Mouse (Mus musculus) thymus, postnatal 36 days (tissue): Measurements from ENCODE around the gene Pitpnm3.

ENCODE experiments used
- DNase-seq, 2 experiments: peaks; one replicate each; pipeline ENCODE4 v3.0.0; 2022; ENCODE audit warnings: mixed read lengths in 2 of 2

The Pitpnm3 gene

DNA sequence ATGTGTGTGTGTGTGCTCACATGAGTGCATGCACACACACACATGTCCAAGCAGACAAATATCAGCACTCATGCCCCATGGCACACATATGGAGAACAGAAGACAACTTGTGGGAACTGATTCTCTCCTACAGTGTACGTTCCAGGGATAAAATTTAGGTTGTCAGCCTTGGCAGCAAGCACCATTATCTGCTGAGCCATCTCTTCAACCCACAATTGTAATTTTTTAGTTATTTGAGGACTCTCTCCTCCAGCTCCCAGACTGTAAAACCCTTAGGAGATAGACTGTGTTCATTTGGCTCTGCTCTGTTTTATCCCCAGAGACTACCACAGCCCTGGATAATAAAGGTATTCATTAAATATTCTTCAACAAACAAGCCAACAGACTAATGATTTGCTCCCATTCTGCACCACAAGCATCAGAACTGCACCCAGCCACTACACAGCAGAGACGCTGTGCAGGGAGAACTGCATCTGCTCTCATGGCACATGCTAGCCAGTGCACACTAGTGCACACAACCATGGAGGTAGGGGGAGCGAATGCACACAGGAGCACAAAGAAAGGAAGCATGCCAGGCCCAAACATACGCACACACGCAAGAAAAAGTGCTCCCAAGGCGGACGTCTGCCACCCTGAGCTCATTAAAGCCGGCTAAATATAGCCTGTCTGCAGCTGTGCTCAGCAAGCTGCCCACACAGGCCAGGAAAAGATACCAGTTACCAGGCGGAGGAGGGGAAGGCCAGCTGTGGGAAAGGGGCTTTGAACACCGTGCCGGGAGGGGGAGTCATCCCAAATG is 49.1 kb downstream of the Pitpnm3 start:
- no peak for DNase-seq

DNA sequence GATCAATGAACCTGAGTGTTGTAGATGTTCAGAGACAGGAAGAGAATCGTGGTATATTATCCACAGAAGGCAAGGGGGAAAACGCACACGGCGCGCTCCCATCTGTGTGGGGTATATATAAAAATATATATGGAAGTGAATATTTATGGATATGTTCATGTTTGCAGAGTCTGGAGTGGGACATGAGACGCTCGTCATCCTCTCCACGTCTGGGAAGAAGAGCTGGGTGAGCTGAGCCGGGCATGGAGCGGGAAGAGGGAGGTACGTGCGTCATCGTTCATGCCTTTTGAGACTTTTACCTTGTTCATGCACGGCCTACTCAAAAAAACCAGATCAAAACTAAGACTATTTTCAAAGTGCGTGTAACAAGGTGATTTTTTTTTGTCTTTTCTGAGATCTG is 51.2 kb downstream of the Pitpnm3 start:
- DNase-seq: no peak

DNA sequence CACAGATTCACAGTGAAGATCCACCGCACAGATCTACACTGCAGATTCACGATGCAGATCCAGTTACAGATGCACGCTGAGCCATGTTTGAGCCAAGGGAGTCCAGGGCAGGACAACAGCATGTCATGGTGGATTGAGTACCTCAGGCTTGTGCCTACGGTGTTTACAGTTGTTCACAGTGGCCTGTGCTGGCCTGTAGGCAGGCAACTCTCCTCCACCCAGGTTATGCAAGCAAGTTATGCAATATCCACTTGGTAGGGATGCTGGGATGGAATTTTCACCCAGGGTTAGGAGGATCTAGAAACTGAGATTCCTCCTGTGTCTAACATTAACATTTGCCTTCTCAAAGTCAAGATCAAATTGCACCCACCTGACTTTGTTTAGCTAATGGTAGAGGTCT is 53.0 kb downstream of the Pitpnm3 start:
- no peak for DNase-seq

DNA sequence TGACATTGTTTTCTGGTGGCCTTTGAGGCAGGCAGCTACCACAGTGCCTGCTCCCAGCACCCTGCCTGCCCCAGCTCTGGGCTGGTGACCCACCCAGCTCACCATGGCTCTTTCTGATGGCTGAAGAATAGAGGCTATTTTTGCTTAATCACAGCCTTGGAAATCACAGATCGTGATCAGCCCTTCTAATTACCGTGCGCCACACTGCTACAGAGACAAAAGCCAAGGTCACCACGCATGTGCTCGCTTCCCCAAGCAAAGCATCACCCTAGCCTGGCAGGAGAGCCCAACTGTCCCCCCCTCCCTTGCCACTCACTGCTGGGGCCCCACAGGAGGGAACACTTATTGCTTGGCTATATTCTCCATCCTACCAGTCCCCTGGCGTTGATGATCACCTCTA is 55.1 kb downstream of the Pitpnm3 start:
- DNase-seq: no peak

DNA sequence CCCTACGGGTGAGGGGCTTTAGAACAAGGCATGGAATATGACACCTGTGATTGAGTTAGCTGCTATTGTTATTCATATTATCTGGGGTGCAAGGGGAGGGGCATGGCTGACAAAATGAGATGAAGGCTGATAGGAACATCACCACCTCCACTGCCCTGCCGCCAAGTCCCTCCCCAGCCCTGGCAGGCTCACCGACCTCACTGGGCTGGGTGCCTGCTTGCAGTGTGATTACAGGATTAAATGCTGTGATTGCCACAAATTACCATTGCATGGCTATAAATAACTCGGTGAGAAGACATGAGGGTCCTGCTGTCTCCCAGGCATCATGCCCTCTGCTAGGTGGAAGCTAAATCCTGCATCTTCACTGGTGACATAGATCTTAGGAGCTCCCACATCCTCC is 56.9 kb downstream of the Pitpnm3 start:
- no peak for DNase-seq

DNA sequence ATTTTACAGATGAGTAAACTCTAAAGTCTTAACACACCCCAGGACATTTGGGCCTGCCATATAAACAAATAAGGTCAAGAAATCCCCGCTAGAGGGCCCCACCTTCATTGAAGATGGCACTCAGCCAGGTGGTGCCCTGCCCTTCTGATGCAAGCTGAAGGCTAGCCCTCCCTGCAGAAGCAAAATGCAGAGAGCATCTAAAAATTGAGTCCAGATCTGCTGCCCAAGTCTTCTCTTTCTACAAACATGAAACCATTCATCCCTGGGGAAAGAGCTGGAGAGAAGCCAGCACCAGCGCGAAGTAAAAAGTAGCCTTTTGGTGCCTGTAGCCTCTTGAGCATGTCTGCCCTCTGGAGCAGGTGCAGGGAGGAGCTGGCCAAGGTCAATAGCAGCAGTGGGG is 57.5 kb downstream of the Pitpnm3 start:
- no peak for DNase-seq

DNA sequence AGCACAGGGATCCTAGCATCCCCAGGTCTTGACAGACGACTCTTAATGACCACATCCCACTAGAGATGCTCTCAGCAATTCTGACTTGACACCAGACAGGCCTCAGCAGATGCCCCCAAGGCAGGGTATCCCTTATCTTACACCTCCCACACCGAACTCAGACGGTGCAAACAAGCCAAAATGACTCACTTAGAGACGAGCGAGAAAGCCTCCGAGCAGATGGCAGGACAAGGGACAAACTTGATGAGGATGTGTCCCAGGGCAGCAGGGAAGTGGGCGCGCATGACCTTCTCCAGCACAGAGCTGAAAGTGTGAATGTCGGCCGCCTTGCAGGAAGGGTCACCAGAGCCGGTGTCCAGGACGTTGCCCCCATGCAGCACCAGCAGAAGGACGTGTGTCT is 61.3 kb downstream of the Pitpnm3 start:
- no peak for DNase-seq

DNA sequence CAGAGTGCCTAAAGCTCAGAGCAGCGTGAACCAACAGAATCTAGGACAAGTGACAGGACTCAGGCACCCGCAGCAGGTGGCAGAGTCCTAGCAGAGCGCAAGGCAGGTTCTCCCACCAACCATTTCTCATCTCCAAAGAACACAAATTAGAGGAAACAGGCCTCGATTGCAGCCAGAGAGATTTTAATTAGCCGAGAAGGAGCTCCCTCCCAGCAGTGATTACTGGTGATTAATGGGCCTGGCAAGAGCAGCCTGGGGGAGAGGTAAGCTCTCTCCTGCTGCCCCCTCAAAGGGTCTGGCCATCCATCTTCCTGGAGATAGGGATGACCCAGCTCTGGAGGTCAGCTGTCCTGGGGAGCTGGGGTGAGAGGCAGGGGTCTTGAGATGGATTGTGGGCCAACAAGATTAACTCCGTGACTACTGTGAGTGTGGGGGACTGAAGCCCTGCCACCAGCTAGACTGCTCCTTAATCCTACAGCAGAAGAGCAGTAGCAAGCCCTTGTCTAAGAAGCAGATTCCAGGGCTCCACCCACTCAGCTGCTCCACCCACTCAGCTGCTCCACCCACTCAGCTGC is 63.2 kb downstream of the Pitpnm3 start:
- no peak for DNase-seq

DNA sequence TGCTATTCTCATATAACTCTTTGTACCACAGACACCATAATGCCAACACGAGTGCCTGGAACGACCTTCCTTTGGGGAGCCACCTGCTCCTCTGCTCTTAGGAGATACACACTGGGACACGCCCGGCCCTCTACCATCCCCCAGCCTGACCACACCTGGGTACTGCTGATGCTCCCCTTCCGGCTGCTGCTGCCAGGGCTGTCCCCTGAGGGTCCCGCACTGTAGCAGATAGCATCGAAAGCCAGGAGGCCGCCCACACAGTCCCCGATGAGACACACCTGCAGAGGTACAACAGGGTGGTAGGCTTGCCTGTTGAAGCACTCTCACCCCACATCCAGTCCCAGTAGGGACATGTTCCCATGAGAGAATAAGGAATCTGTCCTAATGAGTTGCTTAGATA is 64.8 kb downstream of the Pitpnm3 start:
- no peak for DNase-seq

DNA sequence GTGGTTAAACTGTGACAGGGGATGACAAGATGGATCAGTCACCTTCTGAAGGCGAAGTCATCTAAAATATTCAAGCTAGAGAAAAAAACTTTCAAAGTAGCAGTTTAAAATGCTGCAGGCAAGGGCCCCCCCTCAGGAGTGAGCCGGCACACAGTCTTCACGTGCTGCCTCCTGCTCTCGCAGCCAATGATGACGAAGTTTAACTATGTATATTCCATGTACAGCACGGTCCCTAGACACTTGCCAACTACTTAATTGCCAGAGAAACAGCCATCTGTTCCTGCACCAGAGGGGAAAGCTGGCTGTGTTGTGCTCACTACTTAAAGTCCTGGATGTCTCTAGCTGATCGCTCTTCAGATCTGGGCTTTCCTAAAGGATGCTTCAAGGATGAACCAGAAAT is 67.6 kb downstream of the Pitpnm3 start:
- no peak for DNase-seq

DNA sequence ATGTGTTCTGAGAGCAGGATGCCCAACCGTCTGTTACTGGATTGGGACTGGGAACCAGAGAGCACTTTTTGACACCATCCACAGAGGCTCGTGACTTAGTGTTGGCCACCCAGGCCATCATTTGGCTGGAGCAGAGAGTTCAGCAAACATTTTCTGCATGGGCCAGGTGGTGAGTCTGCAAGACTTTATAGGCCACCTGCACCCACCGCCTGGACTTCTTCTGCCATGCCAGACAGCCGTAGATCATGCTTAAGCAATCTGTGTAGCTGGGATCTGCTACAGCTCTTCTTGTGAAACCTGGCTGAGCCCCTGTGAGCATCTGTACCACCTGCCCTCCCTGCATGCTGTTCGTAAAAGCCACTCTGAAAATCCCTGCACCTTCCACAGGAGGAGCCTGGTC is 68.3 kb downstream of the Pitpnm3 start:
- DNase-seq: no peak

DNA sequence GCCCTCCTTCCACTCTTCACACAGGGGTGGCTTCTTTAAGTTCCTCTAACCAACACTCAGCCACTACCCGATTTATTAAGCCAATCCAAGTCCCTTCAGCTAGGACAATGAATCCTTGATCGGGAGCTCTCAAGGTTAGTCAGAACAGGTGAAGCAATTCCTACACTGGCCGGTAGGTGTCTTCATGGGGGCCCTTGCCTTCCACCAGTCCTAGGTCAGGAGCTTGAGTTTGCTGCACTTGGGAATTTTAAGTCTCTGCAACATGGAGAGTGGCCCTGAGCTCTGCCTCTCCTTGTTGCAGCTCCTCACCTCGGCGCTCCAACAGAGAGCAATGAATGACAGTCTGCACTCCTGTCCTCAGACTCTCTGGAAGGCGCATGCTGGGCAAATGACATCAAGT is 69.2 kb downstream of the Pitpnm3 start:
- DNase-seq: no peak

DNA sequence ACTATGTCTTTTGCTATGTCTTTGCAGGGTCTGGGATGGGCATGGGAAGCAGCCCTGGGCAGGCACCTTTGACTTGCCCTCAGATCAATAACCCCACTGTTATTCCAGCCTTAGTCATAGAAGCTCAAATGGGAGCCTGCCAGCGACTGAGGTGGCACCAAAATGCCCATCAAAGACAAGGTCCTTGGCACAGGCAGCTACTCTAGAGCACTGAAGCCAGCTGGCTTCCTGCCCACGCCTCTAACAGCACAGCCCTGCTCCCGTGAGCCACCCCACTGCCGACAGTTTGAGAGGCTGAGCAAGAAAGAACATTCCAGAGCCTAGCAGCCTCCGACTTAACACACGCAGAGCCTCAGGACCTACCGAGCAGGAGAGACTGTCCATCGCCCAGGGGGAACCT is 70.5 kb downstream of the Pitpnm3 start:
- DNase-seq: no peak

DNA sequence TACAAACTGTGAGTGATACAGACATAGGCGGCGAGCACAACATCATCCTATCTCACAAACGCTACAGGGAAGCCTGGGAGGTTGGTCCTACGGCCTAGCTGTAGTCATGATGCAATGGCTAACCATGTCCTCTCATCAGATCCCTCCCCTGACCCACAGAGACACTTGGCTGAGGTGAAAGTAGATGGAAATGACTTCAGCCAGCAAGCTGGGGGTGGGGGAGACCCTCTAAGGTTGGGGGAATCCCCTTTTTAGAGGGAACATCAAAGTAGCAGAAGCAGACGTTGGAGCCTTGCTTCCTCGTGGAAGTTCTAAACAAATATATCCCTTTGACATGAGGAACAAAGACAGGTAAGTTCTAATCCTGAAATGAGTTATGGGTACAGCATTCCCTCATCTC is 71.2 kb downstream of the Pitpnm3 start:
- DNase-seq: no peak

DNA sequence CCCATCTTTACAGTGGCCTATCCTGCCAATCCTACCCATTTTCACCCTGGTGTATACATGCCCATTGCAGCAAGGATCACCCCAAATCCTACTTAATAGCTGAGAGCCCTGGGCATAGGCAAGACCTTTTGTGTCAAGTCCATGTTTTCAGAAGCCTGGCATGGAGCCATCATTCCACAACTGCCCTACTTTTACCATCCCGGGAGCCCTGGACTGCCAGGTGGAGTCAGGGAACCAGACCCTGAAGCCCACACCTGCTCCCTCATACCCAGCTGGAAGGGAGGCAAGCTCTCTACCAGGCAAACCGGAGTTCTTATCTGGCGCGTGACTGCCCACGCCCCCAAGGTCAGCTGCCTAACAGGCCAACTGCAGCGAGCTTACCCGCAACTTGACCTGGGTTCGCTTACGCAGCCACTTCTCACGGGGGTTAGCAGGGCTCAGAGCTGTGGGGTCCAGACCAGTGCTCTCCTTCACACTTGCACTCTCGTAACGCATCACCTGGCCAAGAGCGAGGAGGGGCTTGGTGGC is 74.4 kb downstream of the Pitpnm3 start:
- DNase-seq: no peak

DNA sequence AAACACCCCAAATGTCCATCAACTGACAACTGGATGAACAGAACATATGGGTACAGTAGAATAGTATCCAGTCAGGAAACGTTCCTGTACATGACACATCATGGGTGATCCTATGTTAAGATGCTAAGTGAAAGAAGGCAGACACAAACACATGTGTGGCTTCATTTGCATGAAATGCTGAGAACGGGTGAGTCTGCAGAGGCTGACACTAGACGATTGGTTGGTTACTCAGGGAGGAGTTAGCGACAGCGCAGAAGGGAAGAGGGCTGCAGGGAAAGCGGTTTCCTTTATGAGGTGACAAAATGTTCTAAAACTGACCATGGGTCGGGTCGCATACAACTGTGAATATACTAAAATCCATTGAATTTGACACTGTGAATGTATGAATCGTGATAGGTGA is 75.2 kb downstream of the Pitpnm3 start:
- no peak for DNase-seq

DNA sequence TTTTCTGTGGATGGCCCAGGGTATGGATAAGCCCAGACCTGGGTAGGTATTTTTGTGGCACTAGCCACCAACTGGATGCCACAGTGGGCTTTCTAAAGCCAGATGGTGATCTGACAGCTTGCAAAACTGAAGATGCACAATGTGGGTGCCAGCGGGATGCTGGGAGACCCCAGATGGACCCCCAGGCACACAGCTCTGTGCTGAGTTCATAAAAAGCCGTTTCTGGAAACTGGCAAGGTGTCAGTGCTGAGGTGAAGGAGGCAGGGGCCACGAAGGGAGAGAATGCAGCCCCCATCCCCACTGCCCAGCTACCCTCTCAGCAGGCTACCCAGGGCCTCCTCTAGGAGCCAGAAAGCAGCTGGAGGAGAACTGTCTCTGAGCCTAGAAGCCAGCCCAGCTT is 78.4 kb downstream of the Pitpnm3 start:
- no peak for DNase-seq

DNA sequence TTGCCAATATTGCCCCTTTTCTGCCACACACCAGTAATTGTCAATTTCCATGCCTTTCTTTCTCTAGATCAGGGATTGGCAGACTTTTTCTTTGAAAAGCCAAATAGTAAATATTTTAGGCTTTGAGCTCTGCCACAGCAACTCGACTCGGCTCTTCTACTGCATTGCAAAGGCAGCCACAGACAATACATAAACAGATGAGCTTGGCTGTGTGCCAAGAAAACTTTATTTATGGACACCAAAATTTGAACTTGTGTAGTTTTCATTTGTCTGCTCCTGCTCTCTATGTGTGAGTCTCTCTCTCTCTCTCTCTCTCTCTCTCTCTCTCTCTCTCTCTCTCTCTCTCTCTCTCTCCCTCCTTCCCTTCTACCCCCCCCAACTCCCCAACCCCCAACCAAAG is 80.4 kb downstream of the Pitpnm3 start:
- DNase-seq: no peak

DNA sequence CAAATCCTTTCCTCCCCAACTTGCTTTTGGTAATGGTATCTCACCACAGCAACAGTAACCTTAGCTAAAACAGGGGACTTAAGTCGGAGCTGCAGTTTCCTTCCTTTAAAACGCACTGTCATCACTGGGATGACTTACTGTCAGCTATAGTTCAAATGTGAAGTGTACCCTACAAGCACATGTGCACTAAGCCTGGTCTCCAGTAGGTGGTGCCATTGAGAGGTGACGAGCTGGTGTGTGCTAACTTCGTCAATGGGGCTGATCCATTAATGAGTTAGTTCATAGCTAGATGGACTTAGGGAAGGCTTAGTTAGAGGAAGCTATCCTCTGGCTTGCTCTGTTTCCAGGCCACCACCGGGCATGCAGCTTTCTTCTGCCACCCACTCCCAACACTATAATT is 82.9 kb downstream of the Pitpnm3 start:
- peak; percentile 60 to 65 for DNase-seq

DNA sequence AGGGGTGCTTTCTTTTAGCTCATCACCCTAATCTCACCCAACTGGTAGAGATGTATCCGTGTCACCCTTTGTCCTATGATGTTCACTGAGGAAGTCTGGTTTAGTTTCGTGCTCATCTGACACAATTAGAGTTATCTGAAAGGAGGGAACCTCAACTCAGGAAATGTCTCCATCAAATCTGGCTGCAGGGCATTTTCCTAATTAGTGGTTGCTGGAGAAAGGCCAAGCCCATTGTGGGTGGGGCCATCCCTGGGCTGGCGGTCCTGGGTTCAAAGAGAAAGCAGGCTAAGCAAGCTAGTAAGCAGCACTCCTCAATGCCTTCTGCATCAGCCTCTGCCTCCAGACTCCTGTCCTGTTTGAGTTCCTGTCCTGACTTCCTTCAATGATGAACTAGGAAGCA is 83.4 kb downstream of the Pitpnm3 start:
- no peak for DNase-seq

DNA sequence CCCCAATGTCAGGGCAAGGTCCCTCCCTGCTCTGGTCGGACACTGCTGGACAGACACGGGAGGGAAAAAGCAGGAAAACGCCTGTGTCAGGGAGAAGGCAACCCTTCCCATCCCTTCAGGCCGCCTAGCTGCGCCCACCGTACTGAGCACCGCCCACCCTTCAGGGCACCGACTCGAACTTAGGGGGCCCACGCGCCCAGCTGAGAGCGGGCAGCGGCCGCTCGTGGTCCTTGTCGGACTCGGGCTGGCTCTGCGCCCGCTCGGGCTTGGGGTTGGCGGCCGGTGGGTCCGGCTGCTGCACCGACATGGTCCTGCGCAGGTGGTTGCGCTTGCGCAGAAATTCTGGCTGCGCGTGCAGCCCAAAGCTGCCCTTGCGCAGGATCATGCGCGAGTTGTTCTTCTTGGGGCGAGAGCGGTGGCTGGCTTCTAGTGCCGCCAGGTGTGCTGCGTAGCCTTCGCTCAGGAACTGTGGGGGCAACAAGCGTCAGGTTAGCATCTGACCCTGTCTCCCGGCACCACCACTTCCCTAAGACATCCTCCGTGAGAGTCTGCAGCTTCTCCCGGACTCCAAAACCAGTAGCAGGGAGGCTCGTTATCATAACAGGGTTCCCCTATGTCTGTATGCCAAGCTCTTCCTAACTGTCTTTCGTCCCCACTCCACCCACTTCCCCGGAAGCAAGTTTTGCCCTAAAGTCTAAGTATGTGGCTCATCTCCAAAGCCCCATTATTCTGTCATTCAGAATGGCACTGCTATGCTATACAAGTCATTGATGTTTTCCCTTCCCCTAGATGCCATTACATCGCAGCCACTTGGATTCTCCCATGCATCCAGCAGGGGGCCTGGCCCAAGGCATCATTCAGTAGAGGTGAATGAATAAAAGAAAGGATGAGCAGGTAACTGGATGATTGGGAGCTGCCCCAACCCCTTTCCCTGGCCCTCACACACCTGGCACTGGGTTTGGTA is 84.4 kb downstream of the Pitpnm3 start:
- no peak for DNase-seq

DNA sequence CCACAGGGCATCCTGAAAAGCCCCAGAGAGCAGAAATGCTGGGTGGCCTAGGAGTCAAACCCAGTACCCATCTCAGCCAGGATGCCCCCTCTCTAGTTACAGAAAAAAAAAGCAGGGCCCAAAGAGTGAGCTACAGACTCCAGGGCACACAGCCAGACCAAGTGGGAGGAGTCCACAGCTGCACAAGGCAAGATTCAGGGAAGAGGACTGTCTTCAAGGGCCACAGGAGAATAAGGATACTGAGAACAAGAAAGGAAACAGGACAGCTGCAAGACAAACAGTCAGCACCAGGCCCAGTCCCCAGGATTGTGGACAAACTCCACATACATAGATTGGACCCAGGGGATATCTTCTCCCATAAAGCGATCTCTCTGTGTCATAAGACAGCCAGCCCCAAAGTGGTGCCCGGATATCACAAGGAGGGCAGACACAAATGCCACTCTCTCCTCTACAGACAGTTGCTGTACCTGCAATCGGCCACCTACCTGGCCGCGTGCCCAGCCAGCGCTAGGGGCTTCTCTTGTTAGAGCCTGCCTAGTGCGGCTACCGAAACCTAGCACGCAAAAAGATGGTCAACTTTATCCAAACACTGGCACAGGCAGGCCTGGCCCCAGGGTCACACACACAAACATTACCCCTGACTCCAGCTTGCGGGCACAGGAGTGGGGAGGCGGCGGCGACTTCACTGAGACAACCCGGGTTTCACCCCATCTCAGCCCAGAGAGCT is 85.2 kb downstream of the Pitpnm3 start:
- no peak for DNase-seq
